Mouse (Mus musculus): ENCODE data around the gene Cox4i1. TPM values are rescaled to one million over a fixed set of nuclear protein-coding genes. Genes with fewer than 3 reads are reported as not detected.

Cox4i1 gene
- total RNA-seq (2021), result 1,000 to 10,000 TPM; 1,541 to 1,794 TPM
- long read RNA-seq, experiment 1, transcript Cox4i1-201 (5 exons, 745 nt), result minor isoform, 1,284 of 3,377 reads
- long read RNA-seq, experiment 1, transcript Cox4i1-204 (3 exons, 578 nt), result major isoform, 1,996 of 3,377 reads
- long read RNA-seq, experiment 1, transcript Cox4i1-203 (2 exons, 438 nt), result minor isoform, 10 of 3,377 reads
- long read RNA-seq, experiment 1, transcript Cox4i1-205 (5 exons, 765 nt), result minor isoform, 16 of 3,377 reads
- long read RNA-seq, experiment 1, partial matches to known transcripts, result 50 of 3,377 reads
- long read RNA-seq, experiment 1, other reads (novel, unspliced or antisense), result 21 of 3,377 reads
- long read RNA-seq, experiment 2, transcript Cox4i1-203 (2 exons, 438 nt), result minor isoform, 8 of 3,695 reads
- long read RNA-seq, experiment 2, transcript Cox4i1-205 (5 exons, 765 nt), result minor isoform, 13 of 3,695 reads
- long read RNA-seq, experiment 2, transcript Cox4i1-204 (3 exons, 578 nt), result major isoform, 2,133 of 3,695 reads
- long read RNA-seq, experiment 2, transcript Cox4i1-201 (5 exons, 745 nt), result minor isoform, 1,478 of 3,695 reads
- long read RNA-seq, experiment 2, partial matches to known transcripts, result 43 of 3,695 reads
- long read RNA-seq, experiment 2, other reads (novel, unspliced or antisense), result 20 of 3,695 reads

GRCm38 (mm10) chr8:120667561-120668373, at the start of gene Cox4i1, which contains the start of gene Gm27021:
TSS of gene Cox4i1 (plus strand) at chr8:120668222.
TSS of gene Gm27021 (minus strand) at chr8:120668079.
- intact Hi-C loops (cut with DNase I; ENCODE audit: low total_unique reads), result no loop called here
- peak; percentile 95 for DNase-seq

DNA sequence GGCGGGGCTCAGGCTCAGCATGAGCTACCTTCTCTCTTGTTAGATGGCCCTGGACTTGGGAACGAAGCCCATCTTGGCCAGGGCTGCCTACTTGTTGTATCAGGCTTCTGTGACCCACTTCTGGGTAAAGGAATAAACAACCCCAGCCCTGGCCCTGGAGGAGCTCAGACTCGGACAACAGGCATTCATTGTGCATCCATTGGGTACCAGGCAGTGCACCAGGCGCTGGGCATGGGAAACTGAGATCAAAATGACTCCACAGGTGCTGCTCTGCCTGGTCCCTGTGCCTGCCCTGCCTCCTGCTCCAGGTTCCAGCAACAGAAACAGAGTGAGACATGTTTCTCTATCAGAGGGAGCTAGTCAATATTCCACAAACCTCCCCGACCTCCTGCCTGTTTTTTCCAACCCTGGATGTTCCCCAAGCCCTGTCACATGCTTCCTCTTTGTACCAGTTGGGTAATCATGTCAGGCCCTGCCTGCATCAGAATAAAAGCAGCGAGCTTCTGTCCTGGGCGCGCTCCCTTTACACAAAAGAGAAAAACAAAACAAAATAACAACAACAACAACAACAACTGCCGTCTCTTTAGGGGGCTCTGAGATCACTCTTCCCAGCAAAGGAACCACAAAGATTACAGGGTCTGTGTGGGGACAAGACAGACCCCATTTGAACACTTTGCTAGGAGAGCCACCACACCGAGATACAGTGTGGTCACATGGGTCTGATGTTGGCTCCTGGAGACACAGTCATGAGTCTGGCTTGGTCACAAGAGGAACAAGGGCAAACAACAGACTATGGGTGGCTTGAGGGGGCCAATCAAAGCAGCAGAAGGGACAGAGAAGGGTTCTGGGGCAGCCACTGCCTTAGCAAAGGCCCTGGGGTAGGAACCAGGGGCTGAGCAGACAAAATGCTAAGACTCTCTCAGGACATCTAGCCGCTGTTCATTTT, 48.5 kb upstream of the Cox4i1 start:
- intact Hi-C loops (cut with DNase I; ENCODE audit: low total_unique reads), result no loop called here
- no peak for DNase-seq

DNA sequence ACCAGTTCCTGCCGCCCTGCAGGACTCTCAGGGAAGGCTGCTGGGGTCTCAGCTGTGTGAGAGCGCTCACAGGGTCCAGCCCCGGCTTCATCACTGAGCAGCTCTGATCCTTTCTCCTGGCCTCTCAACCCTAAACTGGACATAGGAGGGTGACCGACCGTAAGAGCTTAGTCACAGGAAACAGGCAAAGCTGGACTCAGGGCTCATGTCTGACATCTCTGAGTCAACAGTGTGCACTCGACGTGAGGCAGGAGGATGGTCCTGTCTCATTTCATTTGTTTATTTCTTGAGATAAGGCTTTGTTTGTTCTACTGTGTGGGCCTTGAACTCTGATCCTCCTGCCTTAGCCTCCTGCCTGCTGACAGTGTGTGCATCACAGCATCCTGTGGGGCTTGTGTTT, 47.6 kb upstream of the Cox4i1 start:
- intact Hi-C loops (cut with DNase I; ENCODE audit: low total_unique reads), result no loop called here
- no peak for DNase-seq

DNA sequence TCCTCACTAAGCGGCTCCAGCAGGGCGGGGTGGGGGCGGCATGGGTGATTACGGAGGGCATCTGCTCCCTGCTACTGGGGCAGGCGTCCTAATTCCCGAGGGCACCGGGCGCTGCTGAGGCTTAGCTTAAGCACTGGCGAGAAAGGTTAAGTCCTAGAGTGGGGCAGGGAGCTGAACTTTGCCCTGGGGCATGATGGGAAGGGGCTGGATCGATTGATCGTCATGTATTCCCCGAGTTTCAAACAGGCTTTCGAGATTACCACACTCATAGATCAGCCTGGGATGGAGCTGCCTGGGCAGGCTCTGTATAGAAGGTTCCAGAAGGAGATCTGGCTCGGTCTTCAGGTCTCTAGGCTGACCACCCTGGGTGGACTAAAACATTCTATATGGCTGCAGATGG, 45.9 kb upstream of the Cox4i1 start:
- no peak for DNase-seq
- intact Hi-C loops (cut with DNase I; ENCODE audit: low total_unique reads), result no loop called here

GRCm38 (mm10) chr8:120623608-120624007, 44.4 kb upstream of the Cox4i1 start:
- intact Hi-C loops (cut with DNase I; ENCODE audit: low total_unique reads), result no loop called here
- no peak for DNase-seq

DNA sequence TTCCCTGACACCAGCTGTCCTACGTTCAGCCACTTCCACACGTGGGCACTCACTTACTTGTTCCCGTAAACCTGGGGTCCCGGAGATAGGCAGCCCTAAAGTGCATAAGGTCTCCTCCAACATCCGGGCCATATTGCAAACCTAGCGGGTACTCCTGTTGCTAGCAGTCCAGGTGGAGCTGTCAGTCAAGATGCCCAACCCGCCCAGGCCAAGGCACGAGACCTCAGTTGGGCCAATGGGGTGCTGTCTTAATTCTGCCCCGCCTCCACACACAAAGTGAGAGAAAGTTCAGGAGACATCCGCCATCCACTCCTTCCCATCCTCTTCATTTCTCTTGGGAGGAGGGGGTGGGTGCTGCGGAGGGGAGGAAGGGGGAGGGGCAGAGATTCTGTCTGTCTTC, 41.6 kb upstream of the Cox4i1 start:
- intact Hi-C loops (cut with DNase I; ENCODE audit: low total_unique reads), result no loop called here
- DNase-seq, result no peak

DNA sequence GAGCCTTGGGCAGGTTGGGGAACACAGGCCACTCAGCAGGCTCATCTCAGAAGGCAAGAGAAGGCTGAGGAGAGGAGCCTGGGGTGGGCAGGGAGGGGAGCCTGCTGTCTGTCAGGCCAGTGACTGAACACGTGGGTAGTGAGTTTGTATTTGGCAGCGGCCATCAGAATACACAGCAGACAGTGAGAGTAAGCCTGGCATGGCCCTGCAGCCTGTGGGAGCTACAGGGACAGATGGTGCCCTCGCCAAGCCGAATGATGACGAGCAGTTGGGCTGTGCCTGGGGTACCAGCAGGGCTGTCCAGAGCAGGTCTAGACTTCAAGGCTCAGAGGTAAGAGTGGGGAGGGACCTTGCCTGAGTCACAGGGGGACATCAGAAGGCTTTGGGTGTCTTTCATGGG, 40.7 kb upstream of the Cox4i1 start:
- no peak for DNase-seq
- intact Hi-C loops (cut with DNase I; ENCODE audit: low total_unique reads), result no loop called here

DNA sequence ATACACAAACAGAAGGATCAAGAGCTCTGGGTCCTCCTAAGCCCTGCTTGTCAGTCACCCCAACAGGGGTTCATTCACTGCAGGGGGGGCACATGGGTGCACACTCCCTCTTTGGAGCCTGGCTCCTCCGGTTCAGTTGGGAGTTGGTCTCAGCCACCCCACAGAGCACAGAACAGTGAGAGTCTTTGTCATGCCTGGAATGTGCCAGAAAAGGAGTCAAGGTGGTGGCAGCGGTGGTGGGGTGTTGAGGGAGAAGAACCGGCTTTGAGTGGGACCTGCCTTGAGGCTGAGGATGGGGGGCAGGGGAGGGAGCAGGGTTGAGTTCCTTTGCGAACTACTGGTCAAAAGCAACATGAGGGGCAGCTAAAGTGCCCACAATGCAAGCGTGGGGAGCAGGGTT, 38.0 kb upstream of the Cox4i1 start:
- no peak for DNase-seq
- intact Hi-C loops (cut with DNase I; ENCODE audit: low total_unique reads), result no loop called here

- no peak for DNase-seq
- intact Hi-C loops (cut with DNase I; ENCODE audit: low total_unique reads), result no loop called here
These were observed 37.2 kb upstream of the Cox4i1 start for GRCm38 (mm10) chr8:120630848-120631247.

DNA sequence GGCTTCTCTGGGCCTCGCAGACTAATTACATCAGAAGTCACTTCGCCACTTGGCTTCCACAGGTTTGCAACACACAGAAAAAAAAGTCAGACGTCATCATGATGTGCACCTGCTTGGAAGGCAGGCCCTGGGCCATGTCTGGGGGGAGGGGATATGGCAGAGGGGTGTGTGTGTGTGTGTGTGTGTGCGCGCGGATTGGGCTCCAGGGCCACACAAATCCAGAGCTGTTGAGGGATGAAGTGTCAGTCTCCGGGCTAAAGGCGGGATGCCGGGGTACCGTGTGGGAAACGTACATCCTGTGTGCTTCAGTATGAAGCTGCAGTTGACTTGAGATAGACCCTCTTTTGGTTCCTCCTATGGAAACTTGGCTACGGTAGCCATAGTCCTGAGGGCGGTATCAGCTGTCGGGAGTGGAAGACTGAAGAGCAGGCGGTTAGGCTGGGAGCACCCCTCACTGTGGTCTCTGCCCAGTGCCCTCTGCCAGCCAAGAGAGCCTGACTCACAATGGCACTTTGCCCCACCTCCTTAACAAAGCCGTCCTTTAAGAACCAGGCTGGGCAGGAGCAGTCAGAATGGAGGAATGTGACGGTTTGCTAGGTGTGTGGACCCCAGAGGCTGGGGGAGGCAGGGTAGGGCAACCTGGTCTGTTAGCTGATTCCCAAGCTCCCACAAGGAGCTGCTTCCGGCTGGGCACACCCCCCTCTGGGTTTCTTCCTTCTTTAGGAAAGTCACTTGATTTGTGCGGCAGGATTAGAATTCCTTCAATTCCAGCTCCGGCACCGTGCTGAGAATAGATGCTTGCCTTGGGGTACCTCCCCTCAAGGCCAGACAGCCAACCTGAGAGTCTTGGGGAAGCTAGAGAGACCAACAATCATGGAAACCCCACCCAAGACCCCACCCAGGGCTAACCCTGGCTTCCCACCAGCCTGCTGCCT, 36.3 kb upstream of the Cox4i1 start:
- intact Hi-C loops (cut with DNase I; ENCODE audit: low total_unique reads), result no loop called here
- no peak for DNase-seq

DNA sequence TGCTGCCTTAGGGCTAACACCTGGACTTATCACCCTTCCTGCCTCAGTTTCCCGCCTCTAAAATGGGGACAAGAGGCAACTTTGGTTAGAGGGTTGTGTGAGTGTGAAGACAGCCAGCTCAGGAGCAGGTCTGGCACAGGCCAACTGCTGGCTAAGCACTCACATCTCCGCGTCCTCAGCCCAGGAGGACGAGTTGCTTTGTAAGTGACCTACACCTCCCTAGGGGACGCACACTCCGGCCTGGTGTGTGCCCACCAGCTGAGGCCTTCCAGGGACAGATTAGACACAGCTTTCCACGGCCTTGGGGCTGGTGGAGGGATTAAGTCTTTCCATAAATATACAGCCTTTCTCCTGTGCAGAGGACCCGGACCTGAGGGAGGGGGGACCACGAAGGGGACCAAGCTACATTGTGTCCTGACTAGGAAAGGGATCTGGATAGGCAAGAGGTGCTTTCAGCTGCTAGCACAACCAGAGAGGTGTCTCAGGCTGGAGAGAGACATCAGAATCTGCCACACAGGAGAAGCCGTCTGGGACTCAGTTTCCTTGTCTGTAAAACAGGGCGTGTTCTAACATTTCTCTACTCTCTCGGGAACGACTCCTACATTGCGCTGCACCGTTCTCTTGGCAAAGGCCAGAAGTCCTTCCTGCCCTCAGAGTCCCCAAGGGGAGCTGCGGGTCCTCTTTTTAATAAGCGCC, 34.9 kb upstream of the Cox4i1 start:
- intact Hi-C loops (cut with DNase I; ENCODE audit: low total_unique reads), result no loop called here

GRCm38 (mm10) chr8:120633665-120634271, 34.3 kb upstream of the Cox4i1 start:
- no peak for DNase-seq

More for the DNA sequence above, 34.9 kb upstream of the Cox4i1 start:
- DNase-seq, result no peak

GRCm38 (mm10) chr8:120634329-120634839, 33.6 kb upstream of the Cox4i1 start:
- intact Hi-C loops (cut with DNase I; ENCODE audit: low total_unique reads), result no loop called here
- peak; percentile 56 for DNase-seq

More at GRCm38 (mm10) chr8:120633665-120634271, 34.3 kb upstream of the Cox4i1 start:
- intact Hi-C loops (cut with DNase I; ENCODE audit: low total_unique reads), result no loop called here

DNA sequence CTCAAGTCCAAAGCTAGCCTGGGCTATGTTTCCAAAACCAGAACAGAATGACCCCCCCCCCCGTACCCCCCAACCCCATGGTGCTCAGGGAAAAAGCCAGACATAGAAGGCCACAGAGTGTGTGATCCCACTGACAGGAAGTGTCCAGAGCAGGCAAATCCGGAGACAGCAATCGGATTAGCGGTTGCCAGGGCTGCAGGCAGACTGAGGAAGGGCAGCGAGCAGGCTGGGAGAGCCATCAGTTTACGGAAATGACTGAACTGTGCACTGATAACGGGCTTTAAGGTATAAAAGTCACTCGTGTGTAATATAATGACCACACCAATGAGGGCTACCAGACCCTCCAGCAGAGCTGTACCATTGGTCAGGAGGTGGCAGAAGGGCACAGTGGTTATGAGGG, 26.8 kb upstream of the Cox4i1 start:
- DNase-seq, result no peak
- intact Hi-C loops (cut with DNase I; ENCODE audit: low total_unique reads), result no loop called here

DNA sequence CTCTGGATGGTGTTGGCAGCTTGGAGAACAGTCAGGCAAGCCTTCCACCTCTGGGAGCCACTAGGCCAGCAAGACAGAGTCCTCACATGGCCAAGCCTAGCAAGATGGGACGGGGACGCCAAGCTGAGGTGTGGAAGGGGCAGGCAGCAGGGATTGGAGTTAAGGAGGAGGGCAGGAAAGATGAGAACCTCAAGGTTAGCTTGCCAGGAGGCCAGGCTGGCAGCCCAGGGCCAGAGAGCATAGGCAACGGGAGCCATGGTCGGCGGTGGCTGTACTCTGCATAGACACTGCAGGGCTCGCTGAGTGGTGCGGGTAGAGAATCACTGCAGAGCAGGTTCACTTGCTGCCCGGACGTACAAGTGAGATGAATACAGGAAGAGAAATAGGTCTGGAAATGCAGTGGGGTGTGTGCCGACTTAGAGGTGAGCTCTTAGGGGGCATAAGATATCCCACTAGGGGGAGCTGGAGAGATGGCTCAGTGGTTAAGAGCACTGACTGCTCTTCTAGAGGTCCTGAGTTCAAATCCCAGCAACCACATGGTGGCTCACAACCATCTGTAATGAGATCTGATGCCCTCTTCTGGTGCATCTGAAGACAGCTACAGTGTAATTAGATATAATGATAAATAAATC, 25.9 kb upstream of the Cox4i1 start:
- DNase-seq, result no peak

GRCm38 (mm10) chr8:120644663-120645062, 23.4 kb upstream of the Cox4i1 start:
- DNase-seq, result peak; percentile 56
- intact Hi-C loops (cut with DNase I; ENCODE audit: low total_unique reads), result no loop called here

More for the DNA sequence above, 25.9 kb upstream of the Cox4i1 start:
- intact Hi-C loops (cut with DNase I; ENCODE audit: low total_unique reads), result no loop called here
